Mouse (Mus musculus): ENCODE data around the gene Wwox.

Gene Wwox

GRCm38 (mm10) chr8:114600196-114600595 is 160.7 kb downstream of the Wwox start:
- no peak for DNase-seq (ENCODE audit: low spot score)

GRCm38 (mm10) chr8:114603046-114603445 is 163.6 kb downstream of the Wwox start:
- DNase-seq (ENCODE audit: low spot score), result no peak

GRCm38 (mm10) chr8:114603561-114603960 is 164.1 kb downstream of the Wwox start:
- DNase-seq (ENCODE audit: low spot score), result no peak

GRCm38 (mm10) chr8:114604315-114604714 is 164.9 kb downstream of the Wwox start:
- DNase-seq (ENCODE audit: low spot score), result no peak

- DNase-seq (ENCODE audit: low spot score), result no peak
Observed at GRCm38 (mm10) chr8:114605651-114606050, 166.2 kb downstream of the Wwox start.

GRCm38 (mm10) chr8:114609330-114609729 is 169.9 kb downstream of the Wwox start:
- DNase-seq (ENCODE audit: low spot score), result no peak

- no peak for DNase-seq (ENCODE audit: low spot score)
Observed at GRCm38 (mm10) chr8:114611075-114611474, 171.6 kb downstream of the Wwox start.

GRCm38 (mm10) chr8:114612091-114612490 is 172.6 kb downstream of the Wwox start:
- DNase-seq (ENCODE audit: low spot score), result no peak

- DNase-seq (ENCODE audit: low spot score), result no peak
Observed at GRCm38 (mm10) chr8:114615413-114615812, 176.0 kb downstream of the Wwox start.

- DNase-seq (ENCODE audit: low spot score), result peak; percentile 24
Observed at GRCm38 (mm10) chr8:114615908-114616307, 176.5 kb downstream of the Wwox start.

GRCm38 (mm10) chr8:114618908-114619508 is 179.6 kb downstream of the Wwox start:
- no peak for DNase-seq (ENCODE audit: low spot score)

- no peak for DNase-seq (ENCODE audit: low spot score)
Observed at GRCm38 (mm10) chr8:114625402-114625801, 185.9 kb downstream of the Wwox start.

GRCm38 (mm10) chr8:114626897-114627296 is 187.4 kb downstream of the Wwox start:
- no peak for DNase-seq (ENCODE audit: low spot score)

GRCm38 (mm10) chr8:114629719-114630118 is 190.3 kb downstream of the Wwox start:
- no peak for DNase-seq (ENCODE audit: low spot score)

GRCm38 (mm10) chr8:114631087-114631486 is 191.6 kb downstream of the Wwox start:
- no peak for DNase-seq (ENCODE audit: low spot score)

GRCm38 (mm10) chr8:114634151-114634550 is 194.7 kb downstream of the Wwox start:
- DNase-seq (ENCODE audit: low spot score), result no peak

GRCm38 (mm10) chr8:114634669-114635410 is 195.4 kb downstream of the Wwox start:
- no peak for DNase-seq (ENCODE audit: low spot score)

GRCm38 (mm10) chr8:114636376-114636775 is 196.9 kb downstream of the Wwox start:
- DNase-seq (ENCODE audit: low spot score), result no peak

- no peak for DNase-seq (ENCODE audit: low spot score)
Observed at GRCm38 (mm10) chr8:114641809-114642208, 202.4 kb downstream of the Wwox start.

GRCm38 (mm10) chr8:114650789-114651188 is 211.3 kb downstream of the Wwox start:
- no peak for DNase-seq (ENCODE audit: low spot score)

GRCm38 (mm10) chr8:114657789-114658188 is 218.3 kb downstream of the Wwox start:
- no peak for DNase-seq (ENCODE audit: low spot score)

GRCm38 (mm10) chr8:114658475-114658874 is 219.0 kb downstream of the Wwox start:
- DNase-seq (ENCODE audit: low spot score), result no peak

GRCm38 (mm10) chr8:114663053-114663452 is 223.6 kb downstream of the Wwox start:
- DNase-seq (ENCODE audit: low spot score), result no peak

GRCm38 (mm10) chr8:114665521-114665920 is 226.1 kb downstream of the Wwox start:
- DNase-seq (ENCODE audit: low spot score), result no peak

Data from ovary, adult 18-20 months (tissue).